Mouse (Mus musculus) kidney, adult 2 months (tissue): ENCODE data around the gene Iqcf3.

Experiments
- CTCF ChIP-seq: fragments of 200-500 bp; conservative IDR thresholded peaks from 2 replicates; pipeline ENCODE4 v1.5.1; 2011; ENCODE audit warnings: low read depth, mild to moderate bottlenecking, control low read depth, low read length, moderate library complexity, mixed read lengths; ENCODE audit not compliant: insufficient read depth, insufficient read length
- POLR2A ChIP-seq: fragments of 200-500 bp; IDR thresholded peaks from one replicate; pipeline ENCODE4 v1.6.1; 2011; ENCODE audit warnings: low read depth, low read length, control low read depth

DNA sequence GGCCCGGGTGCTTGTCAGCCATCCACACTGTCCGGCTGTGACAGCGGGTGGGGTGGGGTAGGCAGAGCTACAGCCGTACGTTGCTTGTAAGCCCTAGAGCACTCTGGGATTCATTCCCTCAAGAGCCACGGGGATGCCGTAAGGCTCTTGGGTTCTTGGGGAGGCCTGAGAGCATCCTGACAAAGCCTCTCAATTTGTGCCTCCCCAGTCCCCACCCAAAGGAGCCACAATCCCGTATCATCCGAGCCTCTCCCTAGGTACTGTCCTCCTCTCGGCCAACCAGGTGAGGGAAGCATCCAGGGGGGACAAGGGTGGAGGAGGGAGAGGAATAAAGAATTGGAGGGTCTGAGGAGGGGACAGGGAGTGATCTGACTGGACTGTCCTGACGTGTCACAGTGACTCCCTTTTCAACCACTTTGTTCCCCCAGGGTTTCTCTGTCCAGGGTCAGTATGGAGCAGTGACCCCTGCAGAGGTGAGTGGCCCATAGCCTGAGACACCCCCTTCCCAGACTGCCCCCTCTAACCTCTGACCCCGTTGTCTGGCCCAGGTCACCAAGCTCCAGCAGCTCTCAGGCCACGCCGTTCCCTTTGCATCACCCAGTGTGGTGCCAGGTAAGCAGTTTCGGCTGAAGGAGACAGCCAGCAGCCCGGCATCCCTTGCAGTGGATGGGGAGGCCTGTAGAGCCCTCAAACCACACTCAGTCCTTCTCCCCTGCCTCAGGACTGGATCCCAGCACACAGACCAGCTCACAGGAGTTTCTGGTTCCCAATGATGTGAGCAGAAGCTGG, 99.6 kb downstream of the Iqcf3 start:
- no peak for TF ChIP-seq POLR2A
- no peak for TF ChIP-seq CTCF
